Mouse (Mus musculus) forebrain, embryonic 10.5 days (tissue): ENCODE data around the gene Vmn1r221. TPM values are rescaled to one million over a fixed set of nuclear protein-coding genes. Genes with fewer than 3 reads are reported as not detected.
"Not testable (repeated sequence)": the region's sequence is repeated elsewhere in the genome, so short reads cannot be mapped to it uniquely, and the experiment has no call there.

Experiments used
- DNase-seq: peaks from one replicate; pipeline ENCODE4 v3.0.0-alpha.2; 2017; ENCODE audit warnings: low spot score; ENCODE audit errors: extremely low spot score
- H3K27ac ChIP-seq: fragments of 300-500 bp; sonication (generic); 2 replicates; pipeline ENCODE4 v1.5.1; 2016; ENCODE audit warnings: mild to moderate bottlenecking
- H3K27me3 ChIP-seq: fragments of 300-500 bp; sonication (generic); 2 replicates; pipeline ENCODE4 v1.6.1; 2016; ENCODE audit warnings: mild to moderate bottlenecking; ENCODE audit not compliant: poor library complexity, severe bottlenecking
- H3K36me3 ChIP-seq: fragments of 300-500 bp; sonication (generic); replicated peaks from 2 replicates; pipeline ENCODE4 v1.6.1; 2016; ENCODE audit warnings: mild to moderate bottlenecking, moderate library complexity
- H3K4me1 ChIP-seq: fragments of 300-500 bp; sonication (generic); 2 replicates; pipeline ENCODE4 v1.6.1; 2016
- H3K4me3 ChIP-seq: fragments of 300-500 bp; sonication (generic); 2 replicates; pipeline ENCODE4 v1.5.1; 2016; ENCODE audit warnings: mild to moderate bottlenecking, moderate library complexity
- H3K9me3 ChIP-seq: fragments of 300-500 bp; sonication (generic); 2 replicates; pipeline ENCODE4 v1.6.1; 2016; ENCODE audit warnings: mild to moderate bottlenecking, moderate library complexity
- WGBS: fragments of 180-500 bp; shearing (Covaris S2); methylation state at CpG from one replicate; pipeline ENCODE4 v1.1.7; 2016; 5-methylcytosine and 5-hydroxymethylcytosine counted together
- polyA plus RNA-seq: library from polyadenylated mRNA; unstranded; fragments of >200 nt; fragmentation: Nextera tagmentation; extraction: Ambion mirVana; gene quantifications from 2 replicates; pipeline ENCODE4 v1.2.1, GENCODE M21; 2016

Vmn1r221 gene
- polyA plus RNA-seq = not detected in 2 replicates

DNA sequence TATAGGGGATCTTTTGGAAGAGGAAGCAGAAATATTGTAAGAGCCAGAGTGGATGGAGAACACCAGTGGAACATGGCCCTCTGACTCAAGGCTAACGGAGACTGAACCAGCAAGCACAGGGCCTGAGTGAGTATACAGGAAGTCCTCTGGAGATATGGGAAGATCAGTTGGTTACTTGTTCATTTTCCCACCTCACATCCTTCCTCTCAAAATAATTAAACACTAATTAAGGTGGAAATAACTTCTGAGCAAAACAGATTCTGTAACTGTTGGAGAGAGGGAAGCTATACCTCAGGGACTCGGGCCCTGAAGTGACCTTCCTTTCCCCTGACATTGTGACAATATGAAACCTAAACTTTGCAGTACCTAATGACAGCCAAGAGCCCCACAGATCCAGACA is at the start of gene Vmn1r221:
Gene Vmn1r221 (plus strand): TSS at position 301 of the 400 bp plus-strand sequence.
- 88% methylated on average over 2 of the region's 2 CpGs for WGBS
- H3K4me3 ChIP-seq, H3K4me1 ChIP-seq, H3K9me3 ChIP-seq, H3K27me3 ChIP-seq, H3K36me3 ChIP-seq, H3K27ac ChIP-seq, DNase-seq: not testable (repeated sequence)

DNA sequence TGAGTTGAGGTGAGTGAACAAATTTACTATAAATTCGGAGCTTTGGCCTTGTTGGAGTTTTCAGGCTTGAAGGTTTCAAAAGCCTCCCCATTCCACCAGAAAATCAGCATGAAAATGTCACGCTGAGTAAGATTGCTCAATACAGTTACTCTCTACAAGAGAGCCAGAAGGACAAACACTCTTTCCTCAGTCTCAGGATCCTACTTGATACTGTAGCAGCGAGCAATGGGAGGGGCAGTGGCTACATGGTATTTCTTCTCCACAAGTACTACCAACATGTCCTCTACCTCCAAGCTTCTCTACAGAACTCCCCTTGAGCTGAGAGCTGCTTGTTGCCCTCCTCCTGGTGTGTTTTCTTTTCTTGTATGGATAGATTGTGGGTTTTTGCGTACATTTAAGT is 47.5 kb upstream of the Vmn1r221 start:
- not testable (repeated sequence) for H3K27ac ChIP-seq, DNase-seq, H3K4me3 ChIP-seq, H3K36me3 ChIP-seq, H3K4me1 ChIP-seq, H3K27me3 ChIP-seq, H3K9me3 ChIP-seq
- 91% methylated on average over 4 of the region's 4 CpGs for WGBS

GRCm38 (mm10) chr13:23187875-23188274 is 26.1 kb upstream of the Vmn1r221 start, which contains the start of gene Vmn1r220:
Vmn1r220 (minus strand) TSS chr13:23187975.
- Histone ChIP-seq H3K27me3 (no peaks in the 10 kb centered on the region), H3K9me3 (no peaks in the 10 kb centered on the region), H3K36me3 (no peaks in the 10 kb centered on the region), H3K4me3 (no peak within 1 kb of the TSS), H3K4me1 (no peaks in the 10 kb centered on the region), H3K27ac (no peak within 1 kb of the TSS)
- WGBS = 87% methylated on average over 2 of the region's 2 CpGs
- DNase-seq = no peak

DNA sequence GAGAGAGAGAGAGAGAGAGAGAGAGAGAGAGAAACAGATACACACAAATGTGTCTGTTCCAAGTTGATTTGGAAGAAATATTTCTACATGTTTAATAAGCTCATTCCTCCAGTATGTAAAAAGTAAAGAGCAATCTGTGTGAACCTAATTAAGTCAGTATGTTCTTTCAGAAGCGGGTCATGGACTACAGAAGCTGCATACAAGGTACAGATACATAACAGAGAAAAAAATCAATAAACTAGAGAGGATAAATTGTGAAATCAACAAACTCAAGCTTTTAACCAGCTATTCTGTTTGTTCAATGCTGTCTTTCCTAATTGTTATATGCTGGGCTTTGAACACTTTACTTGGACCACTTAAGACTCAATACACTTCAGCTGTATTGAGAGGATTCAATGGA is 10.0 kb upstream of the Vmn1r221 start:
- H3K27me3 ChIP-seq, H3K36me3 ChIP-seq, H3K4me3 ChIP-seq, H3K4me1 ChIP-seq, H3K9me3 ChIP-seq, DNase-seq, H3K27ac ChIP-seq: not testable (repeated sequence)
- WGBS = 77% methylated on average over 1 of the region's 1 CpGs

GRCm38 (mm10) chr13:23235847-23236246 is 21.9 kb downstream of the Vmn1r221 start, which contains the start of gene Vmn1r222:
Vmn1r222 (minus strand) TSS chr13:23235947.
- not testable (repeated sequence) for H3K4me1 ChIP-seq, H3K4me3 ChIP-seq, H3K27ac ChIP-seq, H3K27me3 ChIP-seq, H3K9me3 ChIP-seq, H3K36me3 ChIP-seq, DNase-seq

DNA sequence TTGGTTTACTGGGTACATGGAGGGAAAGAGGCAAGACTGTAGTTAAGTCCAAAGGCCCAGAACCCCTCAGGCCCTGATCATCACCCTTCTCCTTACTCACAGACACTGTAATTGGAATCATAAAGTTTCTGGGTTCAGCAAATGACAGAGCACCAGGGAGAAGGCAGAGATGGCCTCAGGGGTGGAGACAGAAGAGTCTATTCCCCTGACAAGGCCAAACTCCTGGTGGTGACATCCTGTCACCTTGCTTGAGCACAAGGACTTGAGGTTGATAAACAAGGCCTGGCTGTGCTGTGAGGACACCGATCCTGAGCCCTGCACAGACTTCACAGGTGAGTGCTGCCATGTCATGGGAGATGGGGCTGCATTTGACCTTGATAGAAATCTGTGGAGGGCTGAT is 32.9 kb downstream of the Vmn1r221 start, which contains the start of gene Vmn1r223:
Gene Vmn1r223 (plus strand): TSS at position 301 of the 400 bp plus-strand sequence.
- 84% methylated on average over 1 of the region's 1 CpGs for WGBS

GRCm38 (mm10) chr13:23258546-23259048 is 44.7 kb downstream of the Vmn1r221 start:
- H3K36me3 ChIP-seq = no peaks in the 10 kb centered on the region
- H3K4me3 ChIP-seq = no peak overlapping the region
- WGBS = 93% methylated on average over 2 of the region's 2 CpGs
- no peak for DNase-seq
- no peaks in the 10 kb centered on the region for H3K27me3 ChIP-seq
- no peaks in the 10 kb centered on the region for H3K9me3 ChIP-seq
- no peaks in the 10 kb centered on the region for H3K4me1 ChIP-seq
- H3K27ac ChIP-seq = no peak overlapping the region

More for the DNA sequence above, 32.9 kb downstream of the Vmn1r221 start, which contains the start of gene Vmn1r223:
- H3K27me3 ChIP-seq, H3K4me3 ChIP-seq, H3K36me3 ChIP-seq, DNase-seq, H3K4me1 ChIP-seq, H3K27ac ChIP-seq, H3K9me3 ChIP-seq: not testable (repeated sequence)

DNA sequence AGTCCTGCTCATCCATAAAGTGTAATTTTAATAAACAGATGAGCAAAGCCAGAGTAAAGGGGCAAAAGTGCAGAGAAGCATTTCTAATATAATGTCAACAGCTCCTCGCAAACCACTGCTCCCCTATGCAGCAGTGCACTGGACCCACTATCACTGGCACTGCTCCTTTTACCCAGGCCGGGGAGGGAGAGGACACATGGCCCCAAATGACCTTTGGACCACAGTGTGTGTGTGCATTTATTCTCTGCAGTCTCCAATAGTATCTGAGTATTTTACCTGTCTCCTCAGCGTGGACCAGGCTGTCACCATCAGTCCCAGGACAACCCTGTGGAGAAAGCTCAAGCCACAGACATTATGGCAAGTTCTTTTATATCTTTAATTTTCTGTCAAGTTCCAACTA is 54.7 kb downstream of the Vmn1r221 start:
- peaks cover 13% of the 10 kb centered on the region for H3K4me1 ChIP-seq
- H3K27me3 ChIP-seq, H3K27ac ChIP-seq, H3K9me3 ChIP-seq, H3K4me3 ChIP-seq, DNase-seq, H3K36me3 ChIP-seq: not testable (repeated sequence)
- WGBS = 88% methylated on average over 3 of the region's 3 CpGs

GRCm38 (mm10) chr13:23269127-23269526 is 55.2 kb downstream of the Vmn1r221 start:
- peak overlapping the region; percentile 58; the same call in 1 of the 2 replicates for H3K4me3 ChIP-seq
- not testable (repeated sequence) for H3K27ac ChIP-seq, H3K9me3 ChIP-seq, H3K36me3 ChIP-seq, DNase-seq, H3K27me3 ChIP-seq
- 47% methylated on average over 4 of the region's 4 CpGs for WGBS
- H3K4me1 ChIP-seq = peaks cover 13% of the 10 kb centered on the region

DNA sequence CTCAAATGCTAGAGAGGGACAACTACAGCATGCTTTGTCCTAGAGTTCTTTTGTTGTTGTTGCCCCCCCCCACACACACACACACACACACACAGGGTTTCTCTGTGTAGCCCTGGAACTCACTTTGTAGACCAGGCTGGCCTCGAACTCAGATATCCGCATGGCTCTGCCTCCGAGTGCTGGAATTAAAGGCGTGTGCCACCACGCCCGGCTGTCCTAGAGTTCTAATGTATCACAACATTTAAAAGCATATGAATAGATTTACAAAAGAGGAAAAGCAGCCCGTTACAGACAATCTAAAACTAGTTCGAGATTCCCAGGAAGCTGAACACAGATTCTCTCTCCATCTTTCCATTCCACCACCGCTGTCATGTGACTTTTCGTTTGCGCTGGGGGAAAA is 55.8 kb downstream of the Vmn1r221 start:
- Histone ChIP-seq H3K27me3 (no peaks in the 10 kb centered on the region), H3K4me3 (peak overlapping the region; percentile 58), H3K9me3 (no peaks in the 10 kb centered on the region), H3K36me3 (no peaks in the 10 kb centered on the region), H3K4me1 (peaks cover 13% of the 10 kb centered on the region), H3K27ac (no peak overlapping the region)
- DNase-seq = no peak
- 18% methylated on average over 11 of the region's 11 CpGs for WGBS

DNA sequence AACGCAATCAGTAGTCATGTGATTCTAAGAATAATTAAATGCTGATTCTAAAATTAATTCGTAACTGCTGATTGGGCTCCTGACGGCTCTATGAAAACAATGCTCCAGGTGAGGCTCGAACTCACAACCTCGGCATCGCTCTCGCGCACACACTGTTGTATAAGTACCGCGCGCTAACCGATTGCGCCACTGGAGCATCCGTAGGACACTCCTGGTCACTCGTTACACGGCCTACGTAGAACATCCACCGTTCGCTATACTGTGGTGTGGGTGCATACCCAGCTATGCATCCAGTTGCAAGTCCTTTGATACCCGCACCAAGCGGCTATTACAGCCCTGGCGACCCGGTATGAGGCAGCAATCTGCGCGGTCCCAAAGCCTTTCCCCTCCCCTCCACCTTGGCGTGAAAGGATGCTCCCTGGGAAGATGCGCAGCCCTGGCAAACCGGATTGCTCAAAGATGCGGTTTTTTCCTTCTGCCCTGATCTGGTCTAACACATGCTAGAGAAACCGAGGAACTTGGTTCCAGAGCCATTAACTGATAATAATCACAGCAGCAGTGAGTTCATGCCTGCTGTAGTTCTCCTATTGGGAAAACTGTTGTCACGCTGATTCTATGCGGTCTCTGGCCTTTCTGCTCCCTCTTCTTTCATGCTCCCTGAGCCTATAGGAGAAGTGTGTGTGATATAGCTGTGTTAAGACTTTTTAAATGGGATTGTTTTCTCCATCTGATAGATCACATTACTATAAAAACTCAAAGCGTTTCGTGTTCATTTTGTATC is 56.6 kb downstream of the Vmn1r221 start:
- Histone ChIP-seq H3K27me3 (no peaks in the 10 kb centered on the region), H3K36me3 (no peaks in the 10 kb centered on the region), H3K4me3 (peak overlapping the region; percentile 58), H3K4me1 (peaks cover 13% of the 10 kb centered on the region), H3K9me3 (no peaks in the 10 kb centered on the region), H3K27ac (peak overlapping the region; percentile 62)
- 2% methylated on average over 34 of the region's 34 CpGs for WGBS
- DNase-seq = peak; percentile 76
